ENCODE assay signal across 18 mouse cellular contexts in genomic region chr13:92791474-92791873, GRCm38 (mm10). TPM values are rescaled to one million over a fixed set of nuclear protein-coding genes. Genes with fewer than 3 reads are reported as not detected.
"Had no signal": no experiment of that assay in that cellular context is flagged by ENCODE, and none has a peak within 500 bp of the region (broad histone marks: within the 10 kb centered on the region; RNA-seq: fewer than 3 reads in every experiment).

No protein-coding gene starts in this region.

- DNase-seq: kidney, adult 18-20 months; kidney, adult 9 months; kidney, postnatal 14 days; kidney, postnatal 4 days; liver; lung, adult 2 months; lung, postnatal 14 days; lung, postnatal 4 days; right cerebral cortex, postnatal 25 days; spleen, adult 18-20 months; thymus, postnatal 36 days had no signal

- H3K4me2 ChIP-seq: limb, embryonic 13.5 days; liver, embryonic 12.5 days; liver, embryonic 15.5 days; midbrain, embryonic 13.5 days; stomach, embryonic 15.5 days had no signal

- H3K27ac ChIP-seq: limb, embryonic 10.5 days; limb, embryonic 13.5 days; liver, embryonic 12.5 days; liver, embryonic 15.5 days; midbrain, embryonic 13.5 days; stomach, embryonic 15.5 days had no signal

- H3K36me3 ChIP-seq: limb, embryonic 10.5 days; limb, embryonic 13.5 days; liver, embryonic 12.5 days; liver, embryonic 15.5 days; midbrain, embryonic 13.5 days; stomach, embryonic 15.5 days had no signal

- H3K4me3 ChIP-seq: limb, embryonic 10.5 days; limb, embryonic 13.5 days; liver, embryonic 12.5 days; liver, embryonic 15.5 days; midbrain, embryonic 13.5 days; stomach, embryonic 15.5 days had no signal

- ATAC-seq: liver, embryonic 12.5 days; midbrain, embryonic 13.5 days had no signal

- H3K9me3 ChIP-seq: limb, embryonic 10.5 days; limb, embryonic 13.5 days; liver, embryonic 12.5 days; liver, embryonic 15.5 days; midbrain, embryonic 13.5 days; stomach, embryonic 15.5 days had no signal

- H3K9ac ChIP-seq: limb, embryonic 13.5 days; liver, embryonic 12.5 days; liver, embryonic 15.5 days; midbrain, embryonic 13.5 days; stomach, embryonic 15.5 days had no signal

- H3K4me1 ChIP-seq: liver, embryonic 12.5 days; liver, embryonic 15.5 days had no signal

RNA-seq across cellular contexts. Expression of gene Thbs4, which starts 3.1 kb away (rescaled TPM):
- total RNA-seq: megakaryocyte, adult 5-6 weeks had no signal
